Mouse (Mus musculus) hindbrain, embryonic 12.5 days (tissue): ENCODE measurements around the gene Cer1. TPM values are rescaled to one million over a fixed set of nuclear protein-coding genes. Genes with fewer than 3 reads are reported as not detected.
A peak's percentile ranks its signal among the peaks of the same experiment; 100 is the strongest.

Experiments
- ATAC-seq: fragments of 200-750 bp; cut with Nextera tagmentation; 2 replicates; pipeline ENCODE4 v1.8.0; 2017; ENCODE audit warnings: moderate TSS enrichment; ENCODE audit not compliant: low FRiP score
- H3K27ac ChIP-seq: fragments of 300-500 bp; sonication (generic); 2 replicates; pipeline ENCODE4 v1.5.1; 2016; ENCODE audit warnings: mild to moderate bottlenecking
- H3K27me3 ChIP-seq: fragments of 300-500 bp; sonication (generic); 2 replicates; pipeline ENCODE4 v1.6.1; 2016; ENCODE audit warnings: mild to moderate bottlenecking
- H3K36me3 ChIP-seq: fragments of 300-500 bp; sonication (generic); 2 replicates; pipeline ENCODE4 v1.6.1; 2016; ENCODE audit warnings: mild to moderate bottlenecking
- H3K4me1 ChIP-seq: fragments of 300-500 bp; sonication (generic); 2 replicates; pipeline ENCODE4 v1.6.1; 2016
- H3K4me2 ChIP-seq: fragments of 300-500 bp; sonication (generic); replicated peaks from 2 replicates; pipeline ENCODE4 v1.6.1; 2016; ENCODE audit warnings: mild to moderate bottlenecking
- H3K4me3 ChIP-seq: fragments of 300-500 bp; sonication (generic); 2 replicates; pipeline ENCODE4 v1.5.1; 2016; ENCODE audit warnings: mild to moderate bottlenecking
- H3K9ac ChIP-seq: fragments of 300-500 bp; sonication (generic); 2 replicates; pipeline ENCODE4 v1.6.1; 2016; ENCODE audit warnings: mild to moderate bottlenecking, moderate library complexity
- H3K9me3 ChIP-seq: fragments of 300-500 bp; sonication (generic); replicated peaks from 2 replicates; pipeline ENCODE4 v1.6.1; 2016; ENCODE audit warnings: mild to moderate bottlenecking
- WGBS: fragments of 180-500 bp; shearing (Covaris S2); methylation state at CpG from one replicate; pipeline ENCODE4 v1.1.7; 2016; 5-methylcytosine and 5-hydroxymethylcytosine counted together
- polyA plus RNA-seq: library from polyadenylated mRNA; unstranded; fragments of >200 nt; fragmentation: Nextera tagmentation; extraction: Ambion mirVana; gene quantifications from 2 replicates; pipeline ENCODE4 v1.2.1, GENCODE M21; 2016

Cer1 gene
- polyA plus RNA-seq = 0.26 TPM in 1 of 2 replicates, not detected in the other

- 65% methylated on average over 19 of the region's 19 CpGs for WGBS
- no peak within 1 kb of the TSS for H3K4me2 ChIP-seq
- no peak within 1 kb of the TSS for H3K4me3 ChIP-seq
- no peak within 1 kb of the TSS for H3K9ac ChIP-seq
- no peaks in the 10 kb centered on the region for H3K27me3 ChIP-seq
- H3K9me3 ChIP-seq = no peaks in the 10 kb centered on the region
- H3K27ac ChIP-seq = no peak within 1 kb of the TSS; the same call in 1 of the 2 replicates
- peaks cover 7% of the 10 kb centered on the region; the same call in 1 of the 2 replicates for H3K4me1 ChIP-seq
- no peak for ATAC-seq
- no peaks in the 10 kb centered on the region for H3K36me3 ChIP-seq
Observed at GRCm38 (mm10) chr4:82884636-82885534, at the start of gene Cer1. TSS of gene Cer1 (minus strand) at chr4:82885148.

- H3K4me2 ChIP-seq = peak overlapping the region; percentile 32; the same call in 1 of the 2 replicates
- H3K27ac ChIP-seq = no peak overlapping the region
- peak; percentile 92 for ATAC-seq
Observed at GRCm38 (mm10) chr4:82934308-82934707, 49.4 kb upstream of the Cer1 start.

GRCm38 (mm10) chr4:82933698-82934210, 48.8 kb upstream of the Cer1 start:
- Histone ChIP-seq H3K4me2 (peak overlapping the region; percentile 32), H3K9ac (no peak overlapping the region), H3K9me3 (no peaks in the 10 kb centered on the region), H3K27ac (no peak overlapping the region), H3K4me1 (no peaks in the 10 kb centered on the region), H3K36me3 (no peaks in the 10 kb centered on the region), H3K4me3 (0 out of 2 replicates have a peak overlapping the region, but pooled peaks have one; percentile 13), H3K27me3 (no peaks in the 10 kb centered on the region)
- WGBS = 10% methylated on average over 14 of the region's 14 CpGs
- peak; percentile 76 for ATAC-seq

More at GRCm38 (mm10) chr4:82934308-82934707, 49.4 kb upstream of the Cer1 start:
- no peaks in the 10 kb centered on the region for H3K27me3 ChIP-seq
- H3K4me3 ChIP-seq = no peak overlapping the region
- no peaks in the 10 kb centered on the region for H3K36me3 ChIP-seq
- no peaks in the 10 kb centered on the region for H3K9me3 ChIP-seq
- no peak overlapping the region for H3K9ac ChIP-seq
- 17% methylated on average over 5 of the region's 5 CpGs for WGBS
- H3K4me1 ChIP-seq = no peaks in the 10 kb centered on the region

- H3K4me2 ChIP-seq = no peak overlapping the region
- WGBS = 87% methylated on average over 5 of the region's 5 CpGs
Observed at GRCm38 (mm10) chr4:82930079-82930478, 45.1 kb upstream of the Cer1 start.

GRCm38 (mm10) chr4:82921962-82922361, 37.0 kb upstream of the Cer1 start:
- H3K4me2 ChIP-seq = no peak overlapping the region
- H3K9me3 ChIP-seq = no peaks in the 10 kb centered on the region
- no peak overlapping the region for H3K9ac ChIP-seq
- H3K4me1 ChIP-seq = peaks cover 6% of the 10 kb centered on the region; the same call in 1 of the 2 replicates
- H3K27me3 ChIP-seq = no peaks in the 10 kb centered on the region
- 84% methylated on average over 4 of the region's 4 CpGs for WGBS
- H3K4me3 ChIP-seq = no peak overlapping the region
- ATAC-seq = no peak
- H3K27ac ChIP-seq = no peak overlapping the region
- H3K36me3 ChIP-seq = no peaks in the 10 kb centered on the region

More at GRCm38 (mm10) chr4:82930079-82930478, 45.1 kb upstream of the Cer1 start:
- Histone ChIP-seq H3K9me3 (no peaks in the 10 kb centered on the region), H3K4me3 (no peak overlapping the region), H3K4me1 (no peaks in the 10 kb centered on the region), H3K27me3 (no peaks in the 10 kb centered on the region), H3K9ac (no peak overlapping the region), H3K36me3 (no peaks in the 10 kb centered on the region), H3K27ac (no peak overlapping the region)
- no peak for ATAC-seq

- no peak overlapping the region for H3K4me2 ChIP-seq
- H3K4me3 ChIP-seq = no peak overlapping the region
- no peak overlapping the region for H3K9ac ChIP-seq
- H3K9me3 ChIP-seq = no peaks in the 10 kb centered on the region
- peaks cover 19% of the 10 kb centered on the region for H3K4me1 ChIP-seq
- H3K36me3 ChIP-seq = no peaks in the 10 kb centered on the region
- 77% methylated on average over 2 of the region's 2 CpGs for WGBS
- ATAC-seq = no peak
- H3K27me3 ChIP-seq = no peaks in the 10 kb centered on the region
- no peak overlapping the region for H3K27ac ChIP-seq
Observed at GRCm38 (mm10) chr4:82918625-82919024, 33.7 kb upstream of the Cer1 start.

GRCm38 (mm10) chr4:82916678-82917050, 31.7 kb upstream of the Cer1 start:
- Histone ChIP-seq H3K27me3 (no peaks in the 10 kb centered on the region), H3K36me3 (no peaks in the 10 kb centered on the region), H3K9ac (no peak overlapping the region), H3K27ac (peak overlapping the region; percentile 56; the same call in 1 of the 2 replicates), H3K9me3 (no peaks in the 10 kb centered on the region), H3K4me3 (no peak overlapping the region), H3K4me2 (peak overlapping the region; percentile 43), H3K4me1 (peaks cover 19% of the 10 kb centered on the region)
- 18% methylated on average over 5 of the region's 5 CpGs for WGBS
- ATAC-seq = peak; percentile 75

GRCm38 (mm10) chr4:82916003-82916677, 31.2 kb upstream of the Cer1 start:
- H3K36me3 ChIP-seq = no peaks in the 10 kb centered on the region
- no peak overlapping the region for H3K9ac ChIP-seq
- no peaks in the 10 kb centered on the region for H3K27me3 ChIP-seq
- no peaks in the 10 kb centered on the region for H3K9me3 ChIP-seq
- H3K4me1 ChIP-seq = peaks cover 19% of the 10 kb centered on the region
- peak; percentile 57 for ATAC-seq
- peak overlapping the region; percentile 43 for H3K4me2 ChIP-seq
- peak overlapping the region; percentile 56 for H3K27ac ChIP-seq
- no peak overlapping the region for H3K4me3 ChIP-seq
- 21% methylated on average over 14 of the region's 14 CpGs for WGBS

GRCm38 (mm10) chr4:82915576-82915975, 30.6 kb upstream of the Cer1 start:
- H3K27ac ChIP-seq = peak overlapping the region; percentile 56; the same call in 1 of the 2 replicates
- H3K4me1 ChIP-seq = peaks cover 18% of the 10 kb centered on the region
- H3K9ac ChIP-seq = no peak overlapping the region
- 71% methylated on average over 7 of the region's 7 CpGs for WGBS
- H3K4me2 ChIP-seq = no peak overlapping the region
- H3K9me3 ChIP-seq = no peaks in the 10 kb centered on the region
- H3K27me3 ChIP-seq = no peaks in the 10 kb centered on the region
- ATAC-seq = no peak
- H3K4me3 ChIP-seq = no peak overlapping the region
- H3K36me3 ChIP-seq = no peaks in the 10 kb centered on the region

GRCm38 (mm10) chr4:82914601-82915143, 29.7 kb upstream of the Cer1 start:
- no peak for ATAC-seq
- Histone ChIP-seq H3K4me3 (no peak overlapping the region), H3K4me1 (peaks cover 13% of the 10 kb centered on the region), H3K9ac (no peak overlapping the region), H3K27ac (no peak overlapping the region), H3K9me3 (no peaks in the 10 kb centered on the region), H3K4me2 (no peak overlapping the region), H3K27me3 (no peaks in the 10 kb centered on the region), H3K36me3 (no peaks in the 10 kb centered on the region)
- WGBS = 69% methylated on average over 11 of the region's 11 CpGs

- Histone ChIP-seq H3K27me3 (no peaks in the 10 kb centered on the region), H3K27ac (no peak overlapping the region), H3K4me3 (no peak overlapping the region), H3K9ac (no peak overlapping the region), H3K4me1 (peaks cover 7% of the 10 kb centered on the region; the same call in 1 of the 2 replicates), H3K4me2 (no peak overlapping the region), H3K36me3 (no peaks in the 10 kb centered on the region), H3K9me3 (no peaks in the 10 kb centered on the region)
- no peak for ATAC-seq
- 95% methylated on average over 10 of the region's 10 CpGs for WGBS
Observed at GRCm38 (mm10) chr4:82895227-82895626, 10.3 kb upstream of the Cer1 start.

- ATAC-seq = no peak
- no peak overlapping the region for H3K27ac ChIP-seq
- H3K27me3 ChIP-seq = no peaks in the 10 kb centered on the region
- H3K9me3 ChIP-seq = no peaks in the 10 kb centered on the region
- WGBS = 78% methylated on average over 5 of the region's 5 CpGs
- peaks cover 7% of the 10 kb centered on the region; the same call in 1 of the 2 replicates for H3K4me1 ChIP-seq
- H3K4me2 ChIP-seq = no peak overlapping the region
- no peaks in the 10 kb centered on the region for H3K36me3 ChIP-seq
- H3K9ac ChIP-seq = no peak overlapping the region
- H3K4me3 ChIP-seq = no peak overlapping the region
Observed at GRCm38 (mm10) chr4:82892247-82892646, 7.3 kb upstream of the Cer1 start.
